Mouse (Mus musculus) heart, embryonic 16.5 days (tissue): ENCODE measurements around the gene Traf3ip3. TPM values are rescaled to one million over a fixed set of nuclear protein-coding genes. Genes with fewer than 3 reads are reported as not detected.

Source experiments
- ATAC-seq: fragments of 200-750 bp; cut with Nextera tagmentation; replicated peaks from 2 replicates; pipeline ENCODE4 v1.8.0; 2017; ENCODE audit warnings: moderate number of reproducible peaks; ENCODE audit not compliant: insufficient read depth, low FRiP score; ENCODE audit errors: extremely low read depth
- H3K27ac ChIP-seq: fragments of 300-500 bp; sonication (generic); 2 replicates; pipeline ENCODE4 v1.5.1; 2014; ENCODE audit warnings: mild to moderate bottlenecking, low read length, control low read depth, moderate library complexity
- H3K27me3 ChIP-seq: fragments of 300-500 bp; sonication (generic); 2 replicates; pipeline ENCODE4 v1.6.1; 2014; ENCODE audit warnings: low read length, mixed read lengths; ENCODE audit not compliant: control insufficient read depth, insufficient read depth
- H3K36me3 ChIP-seq: fragments of 300-500 bp; sonication (generic); 2 replicates; pipeline ENCODE4 v1.6.1; 2014; ENCODE audit not compliant: control insufficient read depth, insufficient read depth
- H3K4me1 ChIP-seq: fragments of 300-500 bp; sonication (generic); 2 replicates; pipeline ENCODE4 v1.6.1; 2014; ENCODE audit warnings: low read length, mixed read lengths; ENCODE audit not compliant: control insufficient read depth, insufficient read depth
- H3K4me2 ChIP-seq: fragments of 300-500 bp; sonication (generic); 2 replicates; pipeline ENCODE4 v1.6.1; 2014; ENCODE audit warnings: low read depth, mild to moderate bottlenecking, control low read depth, low read length
- H3K4me3 ChIP-seq: fragments of 300-500 bp; sonication (generic); 2 replicates; pipeline ENCODE4 v1.5.1; 2014; ENCODE audit warnings: mild to moderate bottlenecking, control low read depth, low read length
- H3K9ac ChIP-seq: fragments of 300-500 bp; sonication (generic); 2 replicates; pipeline ENCODE4 v1.6.1; 2014; ENCODE audit warnings: low read length, control low read depth
- H3K9me3 ChIP-seq: fragments of 300-500 bp; sonication (generic); replicated peaks from 2 replicates; pipeline ENCODE4 v1.6.1; 2016; ENCODE audit warnings: low read length; ENCODE audit not compliant: control insufficient read depth
- WGBS: fragments of 180-500 bp; shearing (Covaris S2); extraction: QIAGEN DNeasy Blood & Tissue Kit; methylation state at CpG from one replicate; pipeline ENCODE4 v1.1.7; 2014; 5-methylcytosine and 5-hydroxymethylcytosine counted together
- polyA plus RNA-seq: library from polyadenylated mRNA; unstranded; fragments of >200 nt; fragmentation: Nextera tagmentation; extraction: Ambion mirVana; gene quantifications from 2 replicates; pipeline ENCODE4 v1.2.1, GENCODE M21; 2015

Traf3ip3 gene
- polyA plus RNA-seq, 1 experiment from 2014 or later, result 13.3 TPM

GRCm38 (mm10) chr1:193130456-193130825 is 71.1 kb downstream of the Traf3ip3 start:
- 26% methylated on average over 11 of the region's 11 CpGs for WGBS
- H3K27me3 ChIP-seq, result no peaks in the 10 kb centered on the region
- H3K4me1 ChIP-seq, result peaks cover 9% of the 10 kb centered on the region
- peak overlapping the region; percentile 99 for H3K4me3 ChIP-seq
- peaks cover 14% of the 10 kb centered on the region for H3K36me3 ChIP-seq
- 0 out of 2 replicates have a peak, but pooled peaks have one; percentile 16 for ATAC-seq
- H3K27ac ChIP-seq, result no peak overlapping the region
- peak overlapping the region; percentile 59 for H3K9ac ChIP-seq
- no peaks in the 10 kb centered on the region for H3K9me3 ChIP-seq
- H3K4me2 ChIP-seq, result peak overlapping the region; percentile 72

- Histone ChIP-seq H3K4me2 (peak within 1 kb of the TSS; percentile 89), H3K27me3 (no peaks in the 10 kb centered on the region), H3K36me3 (peaks cover 14% of the 10 kb centered on the region), H3K9ac (peak within 1 kb of the TSS; percentile 94), H3K4me3 (peak within 1 kb of the TSS; percentile 99), H3K27ac (peak within 1 kb of the TSS; percentile 57), H3K9me3 (no peaks in the 10 kb centered on the region), H3K4me1 (peaks cover 9% of the 10 kb centered on the region)
- peak; percentile 86 for ATAC-seq
- WGBS, result under 1% methylated on average over 61 of the region's 61 CpGs
These were observed 71.6 kb downstream of the Traf3ip3 start, which contains the start of gene Diexf for GRCm38 (mm10) chr1:193129786-193130455. Gene Diexf, minus strand, starts transcription at chr1:193130272.

GRCm38 (mm10) chr1:193129321-193129720 is 72.2 kb downstream of the Traf3ip3 start:
- Histone ChIP-seq H3K9ac (peak overlapping the region; percentile 94), H3K27me3 (no peaks in the 10 kb centered on the region), H3K9me3 (no peaks in the 10 kb centered on the region), H3K27ac (no peak overlapping the region), H3K4me2 (peak overlapping the region; percentile 89), H3K36me3 (peaks cover 14% of the 10 kb centered on the region), H3K4me1 (peaks cover 9% of the 10 kb centered on the region), H3K4me3 (peak overlapping the region; percentile 99)
- no peak for ATAC-seq
- 14% methylated on average over 5 of the region's 5 CpGs for WGBS

GRCm38 (mm10) chr1:193128055-193128454 is 73.4 kb downstream of the Traf3ip3 start:
- WGBS, result 81% methylated on average over 6 of the region's 6 CpGs
- Histone ChIP-seq H3K36me3 (peaks cover 22% of the 10 kb centered on the region), H3K4me2 (no peak overlapping the region), H3K4me3 (no peak overlapping the region), H3K4me1 (peaks cover 9% of the 10 kb centered on the region), H3K27ac (no peak overlapping the region), H3K9ac (no peak overlapping the region), H3K9me3 (no peaks in the 10 kb centered on the region), H3K27me3 (no peaks in the 10 kb centered on the region)
- ATAC-seq, result no peak

- H3K4me3 ChIP-seq, result no peak overlapping the region
- no peak overlapping the region for H3K27ac ChIP-seq
- peaks cover 9% of the 10 kb centered on the region for H3K4me1 ChIP-seq
- ATAC-seq, result no peak
- H3K27me3 ChIP-seq, result no peaks in the 10 kb centered on the region
- H3K36me3 ChIP-seq, result peaks cover 41% of the 10 kb centered on the region
- H3K9me3 ChIP-seq, result no peaks in the 10 kb centered on the region
- 78% methylated on average over 4 of the region's 4 CpGs for WGBS
- H3K9ac ChIP-seq, result no peak overlapping the region
- no peak overlapping the region for H3K4me2 ChIP-seq
These were observed 75.7 kb downstream of the Traf3ip3 start for GRCm38 (mm10) chr1:193125835-193126234.

Other genes starting within 250 kb of the Traf3ip3 start
- gene Syt14, start 165.9 kb downstream of the Traf3ip3 start, polyA plus RNA-seq, result 0.24 and 0.34 TPM in 2 replicates
- 5.6 and 7.3 TPM in 2 replicates for gene Diexf, start 71.4 kb downstream of the Traf3ip3 start, polyA plus RNA-seq
- 5.3 and 5.6 TPM in 2 replicates for gene Irf6, start 48.6 kb downstream of the Traf3ip3 start, polyA plus RNA-seq
- 11.5 and 11.7 TPM in 2 replicates for gene A130010J15Rik, start 33.7 kb downstream of the Traf3ip3 start, polyA plus RNA-seq
- 9.6 and 11.6 TPM in 2 replicates for gene Lamb3, start 6.0 kb upstream of the Traf3ip3 start, polyA plus RNA-seq
- gene Hsd11b1, start 62.4 kb upstream of the Traf3ip3 start, polyA plus RNA-seq, result 3.7 and 9.5 TPM in 2 replicates
- 118 and 147 TPM in 2 replicates for gene G0s2, start 71.5 kb upstream of the Traf3ip3 start, polyA plus RNA-seq
- 13.6 and 16.6 TPM in 2 replicates for gene Camk1g, start 168.6 kb upstream of the Traf3ip3 start, polyA plus RNA-seq